Mouse (Mus musculus) C2C12 (cell line): ENCODE data around the gene Lcmt2. TPM values are rescaled to one million over a fixed set of nuclear protein-coding genes. Genes with fewer than 3 reads are reported as not detected.
"Not testable (repeated sequence)": the region's sequence is repeated elsewhere in the genome, so short reads cannot be mapped to it uniquely, and the experiment has no call there.

Experiments
- H3K27me3 ChIP-seq: one replicate; pipeline ENCODE4 v1.6.1; 2011; ENCODE audit not compliant: control insufficient read depth, insufficient read depth, insufficient read length
- H3K36me3 ChIP-seq: one replicate; pipeline ENCODE4 v1.6.1; 2011; ENCODE audit not compliant: control insufficient read depth, insufficient read depth
- H3K4me3 ChIP-seq: one replicate; pipeline ENCODE4 v1.5.1; 2011; ENCODE audit warnings: mild to moderate bottlenecking, control low read depth; ENCODE audit not compliant: poor library complexity, insufficient read depth, severe bottlenecking
- H3K79me2 ChIP-seq: one replicate; pipeline ENCODE4 v1.6.1; 2011; ENCODE audit not compliant: control insufficient read depth, insufficient read depth
- H3K79me3 ChIP-seq: one replicate; pipeline ENCODE4 v1.6.1; 2011; ENCODE audit warnings: low read depth, control low read depth
- H3ac ChIP-seq: one replicate; pipeline ENCODE3; 2011; ENCODE audit warnings: low read depth; ENCODE audit not compliant: control insufficient read depth, insufficient read length
- CEBPB ChIP-seq: IDR thresholded peaks from one replicate; pipeline ENCODE4 v1.6.1; 2011; ENCODE audit warnings: low read depth, mild to moderate bottlenecking, control low read depth, moderate library complexity
- CTCF ChIP-seq: IDR thresholded peaks from one replicate; pipeline ENCODE4 v1.5.1; 2011; ENCODE audit not compliant: control insufficient read depth, insufficient read depth, insufficient read length
- FOSL1 ChIP-seq: IDR thresholded peaks from one replicate; pipeline ENCODE4 v1.8.0; 2011; ENCODE audit warnings: mild to moderate bottlenecking, low read length; ENCODE audit not compliant: poor library complexity, insufficient read depth, severe bottlenecking
- MAX ChIP-seq: IDR thresholded peaks from one replicate; pipeline ENCODE4 v1.6.1; 2011; ENCODE audit warnings: mild to moderate bottlenecking, control low read depth
- MYOD1 ChIP-seq: IDR thresholded peaks from one replicate; pipeline ENCODE4 v1.6.1; 2011; ENCODE audit warnings: low read depth; ENCODE audit not compliant: control insufficient read depth, insufficient read length
- MYOG ChIP-seq: IDR thresholded peaks from one replicate; pipeline ENCODE4 v1.6.1; 2011; ENCODE audit not compliant: control insufficient read depth, insufficient read length; ENCODE audit errors: extremely low read depth
- USF1 ChIP-seq: IDR thresholded peaks from one replicate; pipeline ENCODE4 v1.6.1; 2011; ENCODE audit warnings: low read depth, mild to moderate bottlenecking, control low read depth, moderate library complexity
- polyA plus RNA-seq: library from polyadenylated mRNA; unstranded; fragments of >200 nt; fragmentation: generic; extraction: Trizol; gene quantifications from one replicate; pipeline ENCODE4 v1.2.1, GENCODE M21; 2012; ENCODE audit warnings: missing spikeins

Gene Lcmt2
- polyA plus RNA-seq, 1 experiment: 3.6 TPM

DNA sequence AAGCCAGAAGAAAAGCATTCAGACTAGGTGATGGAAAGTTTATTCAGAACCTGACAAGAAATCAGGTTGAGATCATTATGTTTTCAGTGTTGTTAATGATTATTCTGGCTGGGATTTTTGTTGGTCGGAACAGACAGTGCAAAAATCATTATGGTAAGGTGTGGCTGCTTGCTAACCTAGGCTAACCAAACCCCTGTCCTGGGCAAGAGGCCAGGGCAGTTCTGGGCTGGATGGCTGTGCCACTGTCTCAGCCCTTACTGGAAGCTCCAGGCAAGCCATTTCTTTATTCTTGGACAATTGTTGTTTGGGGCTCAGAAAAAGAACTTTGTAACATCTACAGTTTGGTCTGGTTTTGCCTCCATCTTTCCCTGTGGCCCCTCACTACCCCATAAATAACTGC lies 12.9 kb downstream of the Lcmt2 start:
- TF ChIP-seq MYOG (no peak), FOSL1 (no peak), MAX (no peak)
- H3K27me3 ChIP-seq: peaks cover 5% of the 10 kb centered on the region
- no peaks in the 10 kb centered on the region for H3K36me3 ChIP-seq
- no peak overlapping the region for H3K4me3 ChIP-seq
- no peak overlapping the region for H3ac ChIP-seq
- no peaks in the 10 kb centered on the region for H3K79me2 ChIP-seq
- no peaks in the 10 kb centered on the region for H3K79me3 ChIP-seq

DNA sequence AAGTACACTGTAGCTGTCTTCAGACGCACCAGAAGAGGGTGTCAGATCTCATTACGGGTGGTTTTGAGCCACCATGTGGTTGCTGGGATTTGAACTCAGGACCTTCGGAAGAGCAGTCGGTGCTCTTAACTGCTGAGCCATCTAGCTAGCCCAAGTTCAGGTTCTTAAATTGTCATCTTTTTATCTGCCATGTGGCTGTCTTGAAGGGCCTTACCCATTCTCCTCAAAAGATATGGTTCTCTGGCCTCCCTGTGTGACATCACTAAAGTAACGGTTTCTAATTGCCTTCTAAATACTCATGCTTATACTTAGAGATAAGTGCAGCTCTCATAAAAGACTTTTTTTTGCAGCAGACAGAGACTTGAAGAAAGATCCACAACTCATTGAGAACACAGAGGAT lies 14.2 kb downstream of the Lcmt2 start:
- not testable (repeated sequence) for H3K79me2 ChIP-seq, H3K36me3 ChIP-seq, H3K4me3 ChIP-seq, H3ac ChIP-seq, H3K79me3 ChIP-seq, H3K27me3 ChIP-seq

DNA sequence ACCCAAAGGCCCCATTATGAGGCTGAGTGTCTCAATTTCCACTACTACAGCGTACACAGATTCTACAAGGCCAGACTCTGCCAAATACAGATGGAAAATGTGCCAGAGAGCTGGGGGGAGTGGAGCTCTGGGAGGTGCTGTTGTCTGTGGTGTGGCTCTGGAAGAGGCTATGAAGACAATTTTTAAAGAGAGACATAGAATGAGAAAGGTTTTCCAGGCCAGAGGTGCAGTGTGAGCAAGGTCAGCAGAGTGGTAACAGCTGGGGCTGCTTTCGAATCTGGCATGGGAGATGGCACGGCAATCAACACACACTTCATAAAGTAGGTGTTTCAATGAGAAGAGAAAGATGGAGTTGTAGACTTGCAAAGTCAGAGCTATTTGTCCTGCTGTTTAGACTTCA lies 21.2 kb downstream of the Lcmt2 start:
- no peaks in the 10 kb centered on the region for H3K79me2 ChIP-seq
- H3ac ChIP-seq: no peak overlapping the region
- no peaks in the 10 kb centered on the region for H3K36me3 ChIP-seq
- H3K4me3 ChIP-seq: no peak overlapping the region
- peaks cover 25% of the 10 kb centered on the region for H3K27me3 ChIP-seq
- H3K79me3 ChIP-seq: no peaks in the 10 kb centered on the region
- TF ChIP-seq MAX (no peak), MYOD1 (no peak), USF1 (no peak), CEBPB (no peak), FOSL1 (no peak), MYOG (no peak), CTCF (no peak)

DNA sequence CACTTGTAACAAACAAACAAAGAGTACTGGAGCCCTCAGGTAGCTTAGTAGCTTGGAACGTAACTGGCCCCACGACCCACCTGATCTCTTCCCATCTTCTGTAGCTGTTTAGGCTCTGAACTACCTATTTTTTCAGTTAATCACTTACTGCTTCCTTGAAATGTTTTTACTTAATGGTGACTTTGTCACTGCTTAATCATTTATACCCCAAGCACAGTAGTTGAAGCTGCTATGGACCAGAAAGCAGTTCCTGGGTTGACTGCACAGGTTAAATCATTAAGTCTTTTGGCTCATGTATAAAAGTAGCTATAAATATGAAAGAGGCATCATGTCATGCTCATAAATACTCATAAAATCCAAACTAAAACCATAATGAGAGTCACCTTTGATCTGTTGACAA lies 25.0 kb downstream of the Lcmt2 start:
- no peak overlapping the region for H3ac ChIP-seq
- no peaks in the 10 kb centered on the region for H3K79me3 ChIP-seq
- H3K36me3 ChIP-seq: no peaks in the 10 kb centered on the region
- H3K79me2 ChIP-seq: no peaks in the 10 kb centered on the region
- no peak overlapping the region for H3K4me3 ChIP-seq
- TF ChIP-seq MYOD1 (no peak), CEBPB (no peak), MAX (no peak), FOSL1 (no peak)
- peaks cover 29% of the 10 kb centered on the region for H3K27me3 ChIP-seq

DNA sequence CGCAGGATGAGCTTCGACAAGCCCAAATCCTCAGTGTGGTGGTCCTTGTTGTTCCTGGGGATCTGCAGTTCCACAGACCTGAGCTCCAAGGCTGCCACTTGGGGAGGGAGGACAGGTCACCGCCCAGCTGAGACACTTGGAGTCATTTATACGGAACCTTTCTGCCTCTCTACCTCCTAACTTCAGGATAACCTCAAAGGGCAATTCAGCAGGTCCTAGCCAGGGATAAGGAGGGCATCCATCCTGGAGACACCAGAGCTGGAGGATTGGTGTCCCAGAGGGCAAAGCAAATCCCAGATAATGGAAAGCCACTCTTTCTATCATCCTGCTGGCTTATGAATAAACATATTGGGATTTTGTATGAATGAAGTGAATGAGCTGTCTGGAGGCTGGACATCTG lies 30.8 kb downstream of the Lcmt2 start, which contains the start of gene Tgm7:
TSS of gene Tgm7 (minus strand) at position 101 of the 400 bp plus-strand sequence.
- no peaks in the 10 kb centered on the region for H3K79me3 ChIP-seq
- H3K4me3 ChIP-seq: no peak within 1 kb of the TSS
- no peaks in the 10 kb centered on the region for H3K36me3 ChIP-seq
- TF ChIP-seq CTCF (no peak), MYOG (no peak), FOSL1 (no peak), MYOD1 (no peak), CEBPB (no peak), USF1 (no peak), MAX (no peak)
- peaks cover 14% of the 10 kb centered on the region for H3K27me3 ChIP-seq
- no peaks in the 10 kb centered on the region for H3K79me2 ChIP-seq
- no peak within 1 kb of the TSS for H3ac ChIP-seq

DNA sequence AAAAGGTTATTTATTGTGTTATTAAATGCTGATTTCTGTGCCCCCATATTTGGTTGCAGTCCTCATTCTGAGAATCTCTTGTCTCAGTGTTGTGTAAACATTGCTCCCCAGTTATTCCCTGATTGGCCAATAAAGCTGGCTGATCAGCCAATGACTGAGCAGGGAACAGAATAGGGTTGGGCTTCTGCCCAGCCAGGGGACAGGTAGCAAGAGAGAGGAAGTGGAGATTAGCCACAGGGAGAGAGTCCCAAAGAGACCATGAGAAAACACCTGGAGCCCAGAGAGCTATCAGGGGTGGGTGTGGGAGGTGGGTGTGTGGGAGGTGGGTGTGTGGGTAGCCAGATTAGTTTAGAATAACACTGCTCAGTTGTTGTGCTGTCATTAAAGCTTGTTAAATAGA lies 34.5 kb downstream of the Lcmt2 start:
- no peaks in the 10 kb centered on the region for H3K79me2 ChIP-seq
- no peak overlapping the region for H3ac ChIP-seq
- peaks cover 7% of the 10 kb centered on the region for H3K27me3 ChIP-seq
- no peaks in the 10 kb centered on the region for H3K36me3 ChIP-seq
- TF ChIP-seq CEBPB (no peak), FOSL1 (no peak), MYOG (no peak), USF1 (no peak), MYOD1 (no peak)
- H3K4me3 ChIP-seq: no peak overlapping the region
- H3K79me3 ChIP-seq: no peaks in the 10 kb centered on the region
